Mouse (Mus musculus) Patski (cell line): Measurements from ENCODE around the gene Zfp949. TPM values are rescaled to one million over a fixed set of nuclear protein-coding genes. Genes with fewer than 3 reads are reported as not detected.

Experiments used
- ATAC-seq: fragments of 100-300 bp; one replicate; pipeline ENCODE4 v1.8.0; 2021
- CTCF ChIA-PET: fragments of 350-600 bp; sonication (Branson Sonifier 250); formaldehyde crosslinking; loops from one replicate; lab custom pipeline; 2022; ENCODE audit warnings: inconsistent platforms; lab: Charles Lee
- POLR2A ChIA-PET: fragments of 350-600 bp; sonication (Branson Sonifier 250); formaldehyde crosslinking; loops from one replicate; lab custom pipeline; 2022; ENCODE audit warnings: antibody characterized with exemption, inconsistent platforms; lab: Charles Lee
- DNase-seq: peaks from one replicate; pipeline ENCODE4 v3.0.0-alpha.2; 2011; ENCODE audit warnings: low read depth, low spot score
- H3K27me3 ChIP-seq: fragments of 371-371 bp; one replicate; pipeline ENCODE4 v1.5.1; 2021
- CTCF ChIP-seq: fragments of 100-300 bp; IDR thresholded peaks from one replicate; pipeline ENCODE4 v1.5.1; 2021
- in situ Hi-C: fragments of 300-500 bp; cut with MboI; formaldehyde crosslinking; loops from 3 replicates; pipeline ENCODE4 v1.11.1; 2018; ENCODE audit warnings: low pct_unique_long_range_greater_than_20kb, mixed read lengths
- polyA plus RNA-seq: library from polyadenylated mRNA; unstranded; gene quantifications from one replicate; pipeline ENCODE4 v1.2.3, GENCODE M21; 2021

Zfp949 gene
- polyA plus RNA-seq, 1 experiment from 2014 or later = 12.5 TPM

DNA sequence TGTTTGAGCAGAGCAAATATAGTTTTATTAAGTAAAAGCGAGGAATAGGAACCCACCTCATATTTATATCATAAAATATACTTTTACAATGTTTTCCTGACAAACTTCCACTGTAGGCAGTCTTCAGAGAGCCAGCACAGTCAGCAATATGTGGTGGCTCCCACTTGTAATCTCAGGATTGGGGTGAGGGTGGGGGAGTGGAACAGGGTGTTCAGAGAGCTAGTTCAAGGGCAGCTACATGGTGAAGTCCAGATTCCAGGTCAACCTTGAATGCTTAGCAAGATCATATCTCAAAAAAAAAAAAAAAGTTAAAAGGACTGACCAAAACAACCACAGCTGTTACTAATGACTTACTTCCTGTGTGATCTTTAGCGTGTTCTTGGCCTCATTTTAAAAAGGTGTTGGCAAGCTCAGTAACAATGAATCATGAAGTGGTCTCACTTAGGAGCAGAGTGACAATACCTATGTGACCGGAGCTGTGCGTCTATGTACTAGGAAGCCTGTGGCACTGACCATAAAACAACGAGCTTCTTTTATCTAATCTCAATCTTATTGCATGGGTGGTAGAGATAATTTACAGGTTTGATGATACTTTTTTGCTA, 17.7 kb upstream of the Zfp949 start:
- ATAC-seq = no peak
- in situ Hi-C loops = loop anchor here (25.0 kb wide), 1 partner anchor 182 kb away; the partner anchor contains the start of gene Mthfsl
- POLR2A ChIA-PET = interaction anchor here (0.6 kb wide), 1 partner anchor 131 kb away, joined by 3 read pairs; no protein-coding TSS in a partner anchor
- DNase-seq = no peak
- TF ChIP-seq CTCF = no peak
- H3K27me3 ChIP-seq = no peaks in the 10 kb centered on the region
- CTCF ChIA-PET = interaction anchor here (1.1 to 1.4 kb wide), 2 partner anchors 13 to 16 kb away, joined by 3 read pairs; no protein-coding TSS in a partner anchor

DNA sequence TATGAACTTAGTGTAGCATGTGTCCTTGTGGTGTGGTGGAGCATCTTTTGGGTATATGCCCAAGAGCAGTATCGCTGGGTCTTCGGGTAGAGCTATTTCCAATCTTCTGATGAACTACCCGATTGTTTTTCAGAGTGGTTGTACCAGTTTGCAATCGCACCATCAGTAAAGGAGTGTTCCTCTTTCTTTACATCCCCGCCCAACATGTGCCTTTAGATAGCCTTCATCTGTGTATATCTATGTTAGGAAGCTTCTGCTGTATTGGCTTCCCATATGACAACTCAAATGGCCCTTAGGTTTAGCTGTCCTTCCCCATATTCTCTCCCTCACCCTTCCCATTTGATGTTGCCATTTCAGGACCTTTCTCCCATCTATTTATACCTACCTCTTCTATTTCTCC, 13.7 kb upstream of the Zfp949 start:
- no peak for ATAC-seq
- POLR2A ChIA-PET = interaction anchor here (0.9 kb wide), 1 partner anchor 14 kb away, joined by 3 read pairs; the partner anchor contains the start of gene Zfp949
- no peak for TF ChIP-seq CTCF
- CTCF ChIA-PET = interaction anchor here (1.3 to 3.2 kb wide), 4 partner anchors 9 to 257 kb away, joined by 3 to 20 read pairs (median 8); no protein-coding TSS in a partner anchor
- H3K27me3 ChIP-seq = no peaks in the 10 kb centered on the region
- in situ Hi-C loops = loop anchor here (25.0 kb wide), 1 partner anchor 178 kb away; the partner anchor contains the start of gene Mthfsl
- DNase-seq = no peak

DNA sequence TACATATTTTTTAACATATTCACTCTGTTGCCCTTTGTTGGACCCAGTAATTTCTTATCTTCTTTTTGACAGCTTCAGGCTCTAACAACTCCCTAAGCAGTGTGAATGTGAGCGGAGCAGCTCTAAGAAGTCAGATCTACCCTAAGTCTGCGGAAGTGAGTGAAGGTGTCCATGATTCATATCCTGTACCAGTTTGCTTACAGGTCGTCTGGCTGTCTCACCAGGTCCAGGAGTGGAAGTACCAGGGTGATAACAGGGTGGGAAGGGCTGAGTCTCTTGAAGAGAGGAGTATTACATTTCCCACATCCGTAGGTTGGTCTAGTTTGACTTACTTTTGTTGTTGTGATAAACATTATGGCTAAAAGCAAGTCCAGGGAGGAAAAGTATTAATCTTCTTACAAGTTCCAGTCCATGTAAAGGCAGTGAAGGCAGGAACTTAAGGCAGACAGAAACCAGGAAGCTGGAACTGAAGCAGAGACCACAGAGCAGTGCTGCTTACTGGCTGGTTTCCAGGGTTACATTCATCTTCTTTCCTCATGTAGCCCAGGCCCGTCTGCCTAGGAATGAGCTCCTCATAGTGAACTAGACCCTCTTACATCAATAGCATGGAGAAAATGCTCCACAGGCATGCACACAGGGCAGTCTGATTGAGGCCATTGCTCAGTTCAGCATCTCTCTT, 8.1 kb upstream of the Zfp949 start:
- ATAC-seq = no peak
- H3K27me3 ChIP-seq = no peaks in the 10 kb centered on the region
- ChIA-PET CTCF (interaction anchor here (1.1 to 1.3 kb wide), 3 partner anchors 59 to 141 kb away, joined by 3 read pairs; no protein-coding TSS in a partner anchor), POLR2A (interaction anchor here (1.5 kb wide), 1 partner anchor 24 kb away, joined by 4 read pairs; no protein-coding TSS in a partner anchor)
- DNase-seq = no peak
- TF ChIP-seq CTCF = no peak
- in situ Hi-C loops = loop anchor here (5.0 to 25.0 kb wide), 4 partner anchors 173 to 1115 kb away; partner anchors contain the start of gene Mthfsl

DNA sequence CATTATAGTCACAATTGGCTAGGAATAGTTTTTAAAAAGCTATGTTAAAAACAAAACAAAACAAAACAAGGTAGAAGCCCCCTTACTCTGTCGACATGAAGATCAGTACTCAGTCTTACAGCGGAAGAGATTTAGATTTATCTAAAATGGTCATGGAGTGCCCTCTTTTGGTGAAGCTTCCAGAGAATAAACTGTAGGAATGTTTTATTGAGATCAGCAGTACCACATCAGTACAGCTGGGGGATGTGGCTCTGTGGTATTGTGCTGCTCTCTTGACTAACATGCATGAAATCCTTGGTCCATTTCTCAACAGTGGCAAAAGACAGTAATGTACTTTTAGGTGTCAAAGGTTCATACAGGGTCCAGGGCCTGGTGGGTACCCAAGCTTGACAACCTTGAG, 5.0 kb upstream of the Zfp949 start:
- H3K27me3 ChIP-seq = no peaks in the 10 kb centered on the region
- peak; percentile 73 for TF ChIP-seq CTCF
- in situ Hi-C loops = loop anchor here (5.0 to 25.0 kb wide), 4 partner anchors 169 to 1118 kb away; partner anchors contain the start of gene Mthfsl
- ChIA-PET CTCF (interaction anchor here (0.6 to 2.4 kb wide), 10 partner anchors 9 to 301 kb away, joined by 3 to 6 read pairs (median 3); no protein-coding TSS in a partner anchor), POLR2A (interaction anchor here (1.1 to 1.4 kb wide), 2 partner anchors 19 to 61 kb away, joined by 3 read pairs; no protein-coding TSS in a partner anchor)
- ATAC-seq = peak; percentile 82
- DNase-seq = no peak

DNA sequence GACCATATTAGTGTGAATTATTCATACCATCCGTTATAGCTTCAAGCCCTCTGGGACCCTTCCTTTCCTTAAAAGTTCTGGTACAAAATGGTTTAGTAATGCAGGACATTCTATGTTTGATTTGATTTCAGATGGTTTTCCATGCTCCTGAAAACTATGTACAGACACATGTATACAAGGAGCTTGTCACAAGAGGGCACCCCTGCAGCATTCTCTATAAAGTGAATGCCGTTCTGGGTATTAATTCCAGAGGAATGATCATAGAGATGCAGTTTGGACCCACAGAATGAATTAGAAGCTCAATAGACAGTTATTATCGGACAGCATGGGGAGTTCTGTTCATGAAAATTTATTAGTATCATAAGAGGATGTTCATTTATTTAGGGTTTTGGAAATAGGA, 2.3 kb upstream of the Zfp949 start:
- POLR2A ChIA-PET = interaction anchor here (1.2 kb wide), 1 partner anchor 64 kb away, joined by 4 read pairs; no protein-coding TSS in a partner anchor
- CTCF ChIA-PET = interaction anchor here (0.7 to 1.7 kb wide), 19 partner anchors 8 to 1420 kb away, joined by 3 to 20 read pairs (median 4); partner anchors contain the start of gene Mthfsl
- no peak for ATAC-seq
- in situ Hi-C loops = loop anchor here (10.0 to 25.0 kb wide), 2 partner anchors 167 to 1121 kb away; partner anchors contain the start of gene Mthfsl
- DNase-seq = no peak
- H3K27me3 ChIP-seq = no peaks in the 10 kb centered on the region
- peak; percentile 34 for TF ChIP-seq CTCF

DNA sequence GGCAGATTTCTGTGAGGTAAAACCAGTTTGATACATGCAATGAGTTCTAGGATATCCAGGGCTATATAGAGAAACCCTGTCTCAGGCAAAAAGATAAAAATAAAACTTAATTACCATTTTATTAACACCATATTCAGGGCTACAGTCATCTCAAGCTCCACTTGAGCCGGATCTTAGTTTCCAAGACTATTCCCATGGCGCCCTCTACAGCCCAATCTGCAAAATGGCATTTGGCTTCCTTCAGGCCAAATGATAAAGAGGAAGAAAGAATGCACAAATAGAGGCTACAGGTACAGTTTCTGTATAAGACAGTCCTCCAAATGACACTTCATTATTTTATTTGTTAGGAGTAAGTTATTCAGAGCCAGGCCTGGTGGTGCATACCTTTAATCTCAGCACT, 1.7 kb upstream of the Zfp949 start:
- H3K27me3 ChIP-seq = no peaks in the 10 kb centered on the region
- ChIA-PET CTCF (interaction anchor here (0.7 to 1.7 kb wide), 19 partner anchors 9 to 1420 kb away, joined by 3 to 20 read pairs (median 4); partner anchors contain the start of gene Mthfsl), POLR2A (interaction anchor here (1.2 kb wide), 1 partner anchor 64 kb away, joined by 4 read pairs; no protein-coding TSS in a partner anchor)
- DNase-seq (no peak), ATAC-seq (no peak)
- in situ Hi-C loops = loop anchor here (10.0 to 25.0 kb wide), 2 partner anchors 166 to 1121 kb away; partner anchors contain the start of gene Mthfsl
- TF ChIP-seq CTCF = peak; percentile 86

DNA sequence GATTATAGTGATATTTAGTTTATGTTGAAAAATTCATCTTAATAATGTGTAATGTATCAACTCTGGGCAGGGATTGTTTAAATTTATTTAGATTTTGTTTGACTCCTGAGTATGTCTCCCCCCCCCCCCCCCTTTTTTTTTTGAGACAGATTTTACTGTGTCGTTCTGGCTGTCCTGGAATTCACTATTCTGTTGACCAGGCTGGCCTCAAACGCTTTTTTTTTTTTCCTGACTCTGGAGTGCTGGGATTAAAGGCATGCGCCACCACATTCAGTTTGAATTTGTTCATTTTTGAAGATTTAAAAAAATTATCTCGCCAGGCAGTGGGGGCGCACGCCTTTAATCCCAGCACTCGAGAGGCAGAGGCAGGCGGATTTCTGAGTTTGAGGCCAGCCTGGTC, 1.2 kb upstream of the Zfp949 start:
- CTCF ChIA-PET = interaction anchor here (1.1 to 1.7 kb wide), 2 partner anchors 13 to 85 kb away, joined by 3 to 20 read pairs; no protein-coding TSS in a partner anchor
- in situ Hi-C loops = loop anchor here (10.0 to 25.0 kb wide), 2 partner anchors 166 to 1122 kb away; partner anchors contain the start of gene Mthfsl
- POLR2A ChIA-PET = no interaction called here

DNA sequence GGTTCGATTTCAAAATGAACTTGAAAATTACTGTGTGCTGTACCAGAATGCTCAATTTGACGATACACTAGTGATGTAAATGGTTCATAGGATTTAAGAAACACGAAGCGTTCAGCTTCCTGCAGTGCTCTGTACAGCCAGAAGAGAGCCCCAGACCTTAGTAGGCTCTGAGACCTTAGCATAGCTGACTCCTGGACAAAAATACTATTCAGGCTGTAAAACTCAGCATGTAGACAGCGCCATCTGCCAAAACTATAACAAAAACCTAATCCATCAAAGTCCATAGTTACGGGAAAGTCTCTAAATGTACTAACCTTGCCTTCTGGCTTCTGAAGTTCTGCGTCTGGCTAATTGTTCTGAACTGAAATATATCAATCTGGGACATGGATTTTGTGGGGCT, 550 bp upstream of the Zfp949 start:
- POLR2A ChIA-PET = interaction anchor here (0.7 to 1.4 kb wide), 2 partner anchors 13 to 169 kb away, joined by 3 read pairs; no protein-coding TSS in a partner anchor
- ATAC-seq = peak; percentile 77
- CTCF ChIA-PET = interaction anchor here (1.1 to 1.4 kb wide), 2 partner anchors 14 to 86 kb away, joined by 3 read pairs; no protein-coding TSS in a partner anchor
- H3K27me3 ChIP-seq = no peaks in the 10 kb centered on the region
- TF ChIP-seq CTCF = peak; percentile 74
- no peak for DNase-seq
- in situ Hi-C loops = loop anchor here (10.0 to 25.0 kb wide), 2 partner anchors 165 to 1122 kb away; partner anchors contain the start of gene Mthfsl

More for the DNA sequence above, 1.2 kb upstream of the Zfp949 start:
- DNase-seq (no peak), ATAC-seq (no peak)
- H3K27me3 ChIP-seq = no peaks in the 10 kb centered on the region
- no peak for TF ChIP-seq CTCF

DNA sequence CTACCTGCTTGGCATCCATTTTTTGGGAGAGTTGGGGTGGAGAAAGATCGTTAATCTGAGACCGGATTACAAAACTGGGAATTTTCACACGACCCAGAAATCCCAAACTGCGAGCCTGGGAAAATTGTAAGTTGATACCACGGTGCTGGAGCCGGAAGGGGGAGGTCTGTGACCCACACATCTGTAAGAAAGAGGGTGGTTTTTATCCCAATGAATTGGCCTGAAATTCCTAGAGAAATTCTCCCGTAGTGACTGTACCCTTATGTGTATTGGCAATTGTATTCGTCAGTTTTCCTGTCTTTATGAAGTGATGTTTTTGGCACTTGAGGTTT, 760 bp downstream of the Zfp949 start:
- ATAC-seq (no peak), DNase-seq (no peak)
- H3K27me3 ChIP-seq = no peaks in the 10 kb centered on the region
- ChIA-PET POLR2A (interaction anchor here (1.4 kb wide), 1 partner anchor 14 kb away, joined by 3 read pairs; no protein-coding TSS in a partner anchor), CTCF (interaction anchor here (1.4 kb wide), 1 partner anchor 15 kb away, joined by 3 read pairs; no protein-coding TSS in a partner anchor)
- in situ Hi-C loops = loop anchor here (10.0 to 25.0 kb wide), 2 partner anchors 164 to 1124 kb away; partner anchors contain the start of gene Mthfsl
- no peak for TF ChIP-seq CTCF
